Mouse (Mus musculus): ENCODE measurements around the gene Sdk1.

Gene Sdk1

GRCm38 (mm10) chr5:141884111-141884647 lies 642.9 kb downstream of the Sdk1 start:
- intact Hi-C loops (cut with DNase I), result no loop called here

GRCm38 (mm10) chr5:141886006-141886405 lies 644.7 kb downstream of the Sdk1 start:
- intact Hi-C loops (cut with DNase I), result no loop called here

GRCm38 (mm10) chr5:141889766-141890165 lies 648.5 kb downstream of the Sdk1 start:
- intact Hi-C loops (cut with DNase I), result no loop called here

GRCm38 (mm10) chr5:141896402-141896801 lies 655.1 kb downstream of the Sdk1 start:
- intact Hi-C loops (cut with DNase I), result no loop called here

GRCm38 (mm10) chr5:141897481-141897880 lies 656.2 kb downstream of the Sdk1 start:
- intact Hi-C loops (cut with DNase I), result no loop called here

GRCm38 (mm10) chr5:141899751-141900150 lies 658.5 kb downstream of the Sdk1 start:
- intact Hi-C loops (cut with DNase I), result no loop called here

- intact Hi-C loops (cut with DNase I), result no loop called here
Observed at GRCm38 (mm10) chr5:141902544-141903250, 661.4 kb downstream of the Sdk1 start.

GRCm38 (mm10) chr5:141910444-141910843 lies 669.2 kb downstream of the Sdk1 start:
- intact Hi-C loops (cut with DNase I), result loop anchor here (10.0 kb wide), 1 partner anchor 816 kb away; no protein-coding TSS in a partner anchor

- intact Hi-C loops (cut with DNase I), result loop anchor here (1.0 to 10.0 kb wide), 2 partner anchors 42 to 816 kb away; no protein-coding TSS in a partner anchor
Observed at GRCm38 (mm10) chr5:141910886-141911285, 669.6 kb downstream of the Sdk1 start.

- intact Hi-C loops (cut with DNase I), result loop anchor here (10.0 kb wide), 1 partner anchor 818 kb away; no protein-coding TSS in a partner anchor
Observed at GRCm38 (mm10) chr5:141912881-141913280, 671.6 kb downstream of the Sdk1 start.

GRCm38 (mm10) chr5:141916954-141917353 lies 675.7 kb downstream of the Sdk1 start:
- intact Hi-C loops (cut with DNase I), result loop anchor here (10.0 kb wide), 1 partner anchor 822 kb away; no protein-coding TSS in a partner anchor

- intact Hi-C loops (cut with DNase I), result no loop called here
Observed at GRCm38 (mm10) chr5:141939000-141939399, 697.7 kb downstream of the Sdk1 start.

- intact Hi-C loops (cut with DNase I), result no loop called here
Observed at GRCm38 (mm10) chr5:141940636-141941035, 699.3 kb downstream of the Sdk1 start.

GRCm38 (mm10) chr5:141950791-141951190 lies 709.5 kb downstream of the Sdk1 start:
- intact Hi-C loops (cut with DNase I), result no loop called here

- intact Hi-C loops (cut with DNase I), result no loop called here
Observed at GRCm38 (mm10) chr5:141952270-141952669, 711.0 kb downstream of the Sdk1 start.

- intact Hi-C loops (cut with DNase I), result loop anchor here (1.0 kb wide), 1 partner anchor 42 kb away; no protein-coding TSS in a partner anchor
Observed at GRCm38 (mm10) chr5:141952708-141953490, 711.6 kb downstream of the Sdk1 start.

- intact Hi-C loops (cut with DNase I), result no loop called here
Observed at GRCm38 (mm10) chr5:141971071-141971470, 729.8 kb downstream of the Sdk1 start.

- intact Hi-C loops (cut with DNase I), result no loop called here
Observed at GRCm38 (mm10) chr5:141979511-141979910, 738.2 kb downstream of the Sdk1 start.

- intact Hi-C loops (cut with DNase I), result no loop called here
Observed at GRCm38 (mm10) chr5:141980746-141981145, 739.5 kb downstream of the Sdk1 start.

GRCm38 (mm10) chr5:141984322-141984721 lies 743.0 kb downstream of the Sdk1 start:
- intact Hi-C loops (cut with DNase I), result loop anchor here (2.0 kb wide), 1 partner anchor 334 kb away; no protein-coding TSS in a partner anchor

- intact Hi-C loops (cut with DNase I), result loop anchor here (2.0 to 5.0 kb wide), 2 partner anchors 222 to 334 kb away; no protein-coding TSS in a partner anchor
Observed at GRCm38 (mm10) chr5:141985003-141985402, 743.7 kb downstream of the Sdk1 start.

GRCm38 (mm10) chr5:141985551-141985950 lies 744.3 kb downstream of the Sdk1 start:
- intact Hi-C loops (cut with DNase I), result loop anchor here (2.0 to 5.0 kb wide), 2 partner anchors 222 to 333 kb away; no protein-coding TSS in a partner anchor
